Mouse (Mus musculus) liver, adult 2 months (tissue): Measurements from ENCODE around the gene Bik.

Source experiments
- CTCF ChIP-seq: fragments of 200-500 bp; IDR thresholded peaks from 2 replicates; pipeline ENCODE4 v1.5.1; 2011; ENCODE audit warnings: low read depth, low read length, control low read depth
- POLR2A ChIP-seq: fragments of 200-500 bp; IDR thresholded peaks from 2 replicates; pipeline ENCODE4 v1.6.1; 2011; ENCODE audit warnings: low read length, control low read depth; ENCODE audit not compliant: insufficient read depth; ENCODE audit errors: extremely low read depth

DNA sequence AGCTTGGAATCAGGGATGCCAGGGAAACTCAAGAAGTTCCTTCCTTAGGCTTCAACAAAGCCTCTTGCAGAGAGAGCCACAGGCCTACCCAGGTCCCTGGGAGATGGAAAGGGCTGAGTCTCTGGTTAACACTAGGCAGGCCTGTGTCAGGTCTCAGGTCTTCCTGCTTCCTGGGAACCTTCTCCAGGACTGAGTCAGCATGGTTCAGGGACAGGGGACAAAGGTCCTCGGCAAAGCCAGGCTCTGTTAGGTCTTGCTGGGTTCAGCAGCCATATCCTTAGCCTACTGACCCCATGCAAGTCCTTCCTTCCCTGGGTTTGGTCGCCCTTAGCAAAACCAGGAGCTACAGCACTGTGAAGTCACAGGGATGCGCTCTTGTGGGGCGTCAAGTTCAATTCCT, 64.2 kb downstream of the Bik start:
- TF ChIP-seq CTCF: no peak
- TF ChIP-seq POLR2A: no peak
